Mouse (Mus musculus): Measurements from ENCODE around the gene Minar1. TPM values are rescaled to one million over a fixed set of nuclear protein-coding genes. Genes with fewer than 3 reads are reported as not detected.
A peak's percentile ranks its signal among the peaks of the same experiment; 100 is the strongest.

The Minar1 gene
- polyA plus RNA-seq, 1 experiment from 2014 or later, result 0.26 TPM

GRCm38 (mm10) chr9:89601891-89602290, 21.0 kb downstream of the Minar1 start:
- no peaks in the 10 kb centered on the region for H3K36me3 ChIP-seq

GRCm38 (mm10) chr9:89600677-89601076, 22.2 kb downstream of the Minar1 start:
- Histone ChIP-seq H3K36me3 (no peaks in the 10 kb centered on the region), H3K9me3 (no peaks in the 10 kb centered on the region), H3K9ac (no peak overlapping the region), H3K4me2 (replicated peaks) (no peak overlapping the region), H3K4me1 (replicated peaks) (no peaks in the 10 kb centered on the region), H3K27ac (no peak overlapping the region), H3K27me3 (replicated peaks) (no peaks in the 10 kb centered on the region), H3K4me3 (replicated peaks) (no peak overlapping the region)
- whole genome bisulfite sequencing, result 89% methylated on average over 7 of the region's 7 CpGs
- no peak for ATAC-seq

More at GRCm38 (mm10) chr9:89601891-89602290, 21.0 kb downstream of the Minar1 start:
- no peak for ATAC-seq
- Histone ChIP-seq H3K4me3 (replicated peaks) (no peak overlapping the region), H3K4me1 (replicated peaks) (no peaks in the 10 kb centered on the region), H3K27me3 (replicated peaks) (no peaks in the 10 kb centered on the region), H3K9ac (no peak overlapping the region), H3K4me2 (replicated peaks) (no peak overlapping the region), H3K9me3 (no peaks in the 10 kb centered on the region), H3K27ac (no peak overlapping the region)
- WGBS, result 91% methylated on average over 9 of the region's 9 CpGs

- 61% methylated on average over 3 of the region's 3 CpGs for WGBS
Measured at GRCm38 (mm10) chr9:89597071-89597470, 25.9 kb downstream of the Minar1 start.

GRCm38 (mm10) chr9:89596392-89596791, 26.5 kb downstream of the Minar1 start:
- no peaks in the 10 kb centered on the region for H3K36me3 ChIP-seq
- no peak overlapping the region for H3K4me3 ChIP-seq (replicated peaks)
- H3K9me3 ChIP-seq, result no peaks in the 10 kb centered on the region
- no peak overlapping the region for H3K27ac ChIP-seq
- H3K9ac ChIP-seq, result no peak overlapping the region
- ATAC-seq, result no peak
- H3K4me1 ChIP-seq (replicated peaks), result no peaks in the 10 kb centered on the region
- no peaks in the 10 kb centered on the region for H3K27me3 ChIP-seq (replicated peaks)
- 87% methylated on average over 5 of the region's 5 CpGs for WGBS
- H3K4me2 ChIP-seq (replicated peaks), result no peak overlapping the region

More at GRCm38 (mm10) chr9:89597071-89597470, 25.9 kb downstream of the Minar1 start:
- Histone ChIP-seq H3K27ac (no peak overlapping the region), H3K4me2 (replicated peaks) (no peak overlapping the region), H3K9me3 (no peaks in the 10 kb centered on the region), H3K36me3 (no peaks in the 10 kb centered on the region), H3K4me3 (replicated peaks) (no peak overlapping the region), H3K9ac (no peak overlapping the region), H3K4me1 (replicated peaks) (no peaks in the 10 kb centered on the region), H3K27me3 (replicated peaks) (no peaks in the 10 kb centered on the region)
- ATAC-seq, result 0 out of 2 replicates have a peak, but pooled peaks have one; percentile 34

- Histone ChIP-seq H3K36me3 (no peaks in the 10 kb centered on the region), H3K9ac (no peak overlapping the region), H3K4me2 (replicated peaks) (no peak overlapping the region), H3K27ac (no peak overlapping the region), H3K27me3 (replicated peaks) (no peaks in the 10 kb centered on the region), H3K9me3 (no peaks in the 10 kb centered on the region), H3K4me1 (replicated peaks) (no peaks in the 10 kb centered on the region), H3K4me3 (replicated peaks) (no peak overlapping the region)
- ATAC-seq, result no peak
- WGBS, result 87% methylated on average over 3 of the region's 3 CpGs
Measured at GRCm38 (mm10) chr9:89592391-89592790, 30.5 kb downstream of the Minar1 start.

- Histone ChIP-seq H3K4me3 (replicated peaks) (no peak overlapping the region), H3K36me3 (no peaks in the 10 kb centered on the region), H3K4me2 (replicated peaks) (no peak overlapping the region), H3K27me3 (replicated peaks) (no peaks in the 10 kb centered on the region), H3K27ac (no peak overlapping the region), H3K9me3 (no peaks in the 10 kb centered on the region), H3K4me1 (replicated peaks) (no peaks in the 10 kb centered on the region), H3K9ac (no peak overlapping the region)
- ATAC-seq, result no peak
- WGBS, result 85% methylated on average over 5 of the region's 5 CpGs
Measured at GRCm38 (mm10) chr9:89578422-89578821, 44.5 kb downstream of the Minar1 start.

DNA sequence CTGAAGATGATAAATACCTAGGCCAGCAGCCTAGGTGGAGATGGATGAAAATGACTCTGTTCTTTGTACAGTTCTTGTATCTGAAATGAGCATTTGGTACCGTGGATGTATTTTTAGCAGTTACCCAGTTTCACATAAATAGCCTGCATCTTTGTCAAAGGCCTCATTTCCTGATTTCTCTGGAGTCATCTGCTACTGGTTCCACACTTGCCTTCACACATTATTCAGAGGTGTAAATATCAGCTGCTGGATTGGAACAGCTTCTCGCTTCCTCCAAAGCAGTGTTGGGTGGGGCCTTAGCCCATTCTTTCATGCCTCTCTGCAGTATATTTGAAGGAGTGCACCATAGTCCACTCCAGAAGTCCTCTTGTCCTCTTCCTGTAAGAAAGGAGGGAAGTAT, 70.3 kb downstream of the Minar1 start:
- WGBS, result 70% methylated on average over 2 of the region's 2 CpGs
- H3K4me2 ChIP-seq (replicated peaks), result no peak overlapping the region
- ATAC-seq, result no peak

More for the DNA sequence above, 70.3 kb downstream of the Minar1 start:
- H3K27ac ChIP-seq, result no peak overlapping the region
- H3K4me1 ChIP-seq (replicated peaks), result no peaks in the 10 kb centered on the region
- no peaks in the 10 kb centered on the region for H3K36me3 ChIP-seq
- no peaks in the 10 kb centered on the region for H3K27me3 ChIP-seq (replicated peaks)
- H3K4me3 ChIP-seq (replicated peaks), result no peak overlapping the region
- H3K9me3 ChIP-seq, result no peaks in the 10 kb centered on the region
- no peak overlapping the region for H3K9ac ChIP-seq

Other genes with a start within 250 kb of the Minar1 start
- gene Tmed3, start 81.9 kb upstream of the Minar1 start, polyA plus RNA-seq (2015; fragmentation: Nextera tagmentation; extraction: Ambion mirVana), result 111 and 142 TPM in 2 replicates
- gene Ankrd34c, start 115.3 kb upstream of the Minar1 start, polyA plus RNA-seq (2015; fragmentation: Nextera tagmentation; extraction: Ambion mirVana), result not detected in 2 replicates